Mouse (Mus musculus): ENCODE data around the gene Tnfrsf11a. TPM values are rescaled to one million over a fixed set of nuclear protein-coding genes. Genes with fewer than 3 reads are reported as not detected.
"Not testable (repeated sequence)": the region's sequence is repeated elsewhere in the genome, so short reads cannot be mapped to it uniquely, and the experiment has no call there.

The Tnfrsf11a gene
- polyA plus RNA-seq, 1 experiment: 4.3 TPM

GRCm38 (mm10) chr1:105752944-105753343 lies 27.6 kb upstream of the Tnfrsf11a start:
- TF ChIP-seq CTCF (IDR thresholded peaks at IDR 0.05; ENCODE audit: insufficient read depth, low read length) (no peak), POLR2A (IDR thresholded peaks at IDR 0.05; ENCODE audit: borderline replicate concordance, extremely low read depth, low read depth, low read length) (no peak)
- no peak for DNase-seq
- 98% methylated on average over 1 of the region's 1 CpGs for WGBS

GRCm38 (mm10) chr1:105758798-105759197 lies 21.7 kb upstream of the Tnfrsf11a start:
- 87% methylated on average over 4 of the region's 4 CpGs for WGBS
- DNase-seq: no peak
- no peaks in the 10 kb centered on the region for H3K4me1 ChIP-seq (ENCODE audit: control insufficient read depth, insufficient read depth, low read length)
- no peak overlapping the region for H3K4me3 ChIP-seq (replicated peaks; ENCODE audit: extremely low read depth, low read depth, low read length)
- TF ChIP-seq CTCF (IDR thresholded peaks at IDR 0.05; ENCODE audit: insufficient read depth, low read length) (no peak), POLR2A (IDR thresholded peaks at IDR 0.05; ENCODE audit: borderline replicate concordance, extremely low read depth, low read depth, low read length) (no peak)

More at GRCm38 (mm10) chr1:105752944-105753343, 27.6 kb upstream of the Tnfrsf11a start:
- no peak overlapping the region for H3K4me3 ChIP-seq (replicated peaks; ENCODE audit: extremely low read depth, low read depth, low read length)
- no peaks in the 10 kb centered on the region for H3K4me1 ChIP-seq (ENCODE audit: control insufficient read depth, insufficient read depth, low read length)

DNA sequence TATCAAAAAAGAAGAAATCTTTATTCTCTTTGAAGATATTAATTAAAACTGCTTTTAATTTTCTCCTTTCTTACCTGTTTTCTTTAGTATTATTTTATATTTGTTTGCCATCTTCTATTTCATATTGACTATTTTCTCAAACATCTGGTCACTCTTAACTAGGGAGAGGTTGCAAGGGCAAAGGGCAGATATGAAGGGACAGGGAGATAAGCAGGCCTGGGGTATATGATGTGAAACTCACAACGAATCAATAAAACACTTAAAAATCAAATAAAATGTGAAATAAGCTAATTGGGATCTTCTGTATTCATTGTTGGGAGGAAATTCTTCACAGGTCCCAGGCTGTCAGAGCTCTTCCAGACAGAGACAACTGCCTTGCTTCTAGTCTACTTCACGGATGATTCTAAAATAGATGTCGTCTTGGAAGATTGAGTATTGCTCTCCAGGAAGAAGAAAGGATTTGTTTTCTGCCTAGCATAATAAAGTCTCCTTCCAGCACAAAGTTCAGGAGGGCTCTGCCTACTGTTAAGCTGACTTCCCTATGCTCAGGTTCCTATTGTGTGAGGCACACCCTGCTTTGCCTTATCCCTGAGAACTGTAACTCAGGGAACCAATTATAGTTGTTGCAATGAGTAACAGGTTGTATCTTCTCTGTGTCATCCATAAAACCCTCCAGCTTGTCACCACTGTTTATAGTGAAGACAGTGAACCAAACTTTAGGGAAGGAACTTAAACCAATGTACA lies 20.9 kb upstream of the Tnfrsf11a start:
- DNase-seq: no peak
- 78% methylated on average over 3 of the region's 3 CpGs for WGBS
- no peak for TF ChIP-seq POLR2A (IDR thresholded peaks at IDR 0.05; ENCODE audit: borderline replicate concordance, extremely low read depth, low read depth, low read length)
- no peak for TF ChIP-seq CTCF (IDR thresholded peaks at IDR 0.05; ENCODE audit: insufficient read depth, low read length)
- no peaks in the 10 kb centered on the region for H3K4me1 ChIP-seq (ENCODE audit: control insufficient read depth, insufficient read depth, low read length)
- H3K4me3 ChIP-seq (replicated peaks; ENCODE audit: extremely low read depth, low read depth, low read length): no peak overlapping the region

- TF ChIP-seq POLR2A (IDR thresholded peaks at IDR 0.05; ENCODE audit: borderline replicate concordance, extremely low read depth, low read depth, low read length) (no peak), CTCF (IDR thresholded peaks at IDR 0.05; ENCODE audit: insufficient read depth, low read length) (no peak)
- WGBS: 66% methylated on average over 8 of the region's 8 CpGs
- DNase-seq: no peak
- Histone ChIP-seq H3K4me1 (ENCODE audit: control insufficient read depth, insufficient read depth, low read length) (no peaks in the 10 kb centered on the region), H3K4me3 (replicated peaks; ENCODE audit: extremely low read depth, low read depth, low read length) (no peak overlapping the region)
These were observed 14.9 kb upstream of the Tnfrsf11a start for GRCm38 (mm10) chr1:105765586-105765985.

DNA sequence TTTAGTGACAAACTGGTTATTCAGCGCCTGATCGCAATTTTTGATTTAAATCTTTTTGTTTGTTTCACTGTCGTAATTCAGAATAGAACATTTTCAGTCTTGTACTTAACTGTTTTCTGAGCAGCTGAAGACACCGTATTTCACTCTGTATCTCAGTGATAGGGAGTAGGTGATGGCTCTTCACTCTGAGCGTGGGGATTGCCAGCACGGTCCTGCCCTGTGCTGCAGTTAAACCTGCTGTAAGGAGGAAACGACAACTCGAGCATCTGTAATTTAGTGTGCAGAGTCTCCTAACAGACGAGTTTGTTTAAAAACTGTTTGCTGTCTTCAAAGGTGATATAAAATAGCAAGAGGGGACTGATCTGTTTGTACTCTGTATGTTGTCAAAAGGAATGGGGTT lies 14.4 kb upstream of the Tnfrsf11a start:
- H3K4me3 ChIP-seq (replicated peaks; ENCODE audit: extremely low read depth, low read depth, low read length); DNase-seq; H3K4me1 ChIP-seq (ENCODE audit: control insufficient read depth, insufficient read depth, low read length): not testable (repeated sequence)
- WGBS: 74% methylated on average over 9 of the region's 9 CpGs

GRCm38 (mm10) chr1:105768397-105768796 lies 12.1 kb upstream of the Tnfrsf11a start:
- TF ChIP-seq POLR2A (IDR thresholded peaks at IDR 0.05; ENCODE audit: borderline replicate concordance, extremely low read depth, low read depth, low read length) (no peak), CTCF (IDR thresholded peaks at IDR 0.05; ENCODE audit: insufficient read depth, low read length) (no peak)
- 70% methylated on average over 2 of the region's 2 CpGs for WGBS
- no peaks in the 10 kb centered on the region for H3K4me1 ChIP-seq (ENCODE audit: control insufficient read depth, insufficient read depth, low read length)
- no peak for DNase-seq
- no peak overlapping the region for H3K4me3 ChIP-seq (replicated peaks; ENCODE audit: extremely low read depth, low read depth, low read length)

DNA sequence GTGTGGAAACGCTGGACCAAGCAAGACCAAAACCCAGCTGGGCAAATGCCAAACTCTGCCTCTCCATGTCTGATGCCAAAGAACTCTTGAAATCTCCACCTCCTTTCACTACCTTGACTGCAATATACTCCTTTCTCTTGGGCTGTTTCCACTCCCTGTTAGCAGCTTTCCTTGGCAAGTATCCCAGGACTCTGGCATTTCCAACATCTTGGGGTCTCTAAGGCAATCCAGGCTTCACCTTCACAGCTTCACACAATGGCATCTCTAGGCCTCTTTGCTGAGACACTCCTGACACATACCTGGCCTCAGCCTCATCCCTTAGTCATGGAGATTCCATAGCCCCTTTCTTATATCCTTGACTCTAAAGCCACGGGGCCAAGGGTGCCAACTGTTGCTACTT lies 9.8 kb upstream of the Tnfrsf11a start:
- DNase-seq: no peak
- TF ChIP-seq CTCF (IDR thresholded peaks at IDR 0.05; ENCODE audit: insufficient read depth, low read length) (no peak), POLR2A (IDR thresholded peaks at IDR 0.05; ENCODE audit: borderline replicate concordance, extremely low read depth, low read depth, low read length) (no peak)

DNA sequence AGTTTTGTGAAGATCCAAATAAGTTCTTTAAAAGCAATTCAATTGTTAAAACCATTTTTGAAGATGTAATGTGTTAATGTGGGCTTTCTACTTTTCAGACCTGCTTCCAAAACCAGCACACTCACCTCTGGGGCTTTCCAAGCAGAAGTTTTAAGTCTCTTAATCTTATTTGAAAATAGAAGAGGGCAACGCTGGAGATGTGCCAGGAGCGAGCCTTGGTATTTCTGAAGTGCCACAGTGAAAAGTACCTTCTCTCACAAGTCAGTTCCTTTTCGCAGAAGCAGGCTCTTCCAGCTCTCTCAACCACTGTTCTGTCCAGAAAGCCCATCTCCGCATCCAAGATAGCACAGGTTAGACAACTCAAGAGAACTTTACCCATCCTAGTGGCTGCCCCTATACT lies 4.1 kb upstream of the Tnfrsf11a start:
- whole genome bisulfite sequencing: 66% methylated on average over 4 of the region's 4 CpGs
- peak; percentile 37 for DNase-seq
- TF ChIP-seq CTCF (IDR thresholded peaks at IDR 0.05; ENCODE audit: insufficient read depth, low read length): no peak

More for the DNA sequence above, 9.8 kb upstream of the Tnfrsf11a start:
- no peaks in the 10 kb centered on the region for H3K4me1 ChIP-seq (ENCODE audit: control insufficient read depth, insufficient read depth, low read length)
- no peak overlapping the region for H3K4me3 ChIP-seq (replicated peaks; ENCODE audit: extremely low read depth, low read depth, low read length)
- 61% methylated on average over 2 of the region's 2 CpGs for WGBS

DNA sequence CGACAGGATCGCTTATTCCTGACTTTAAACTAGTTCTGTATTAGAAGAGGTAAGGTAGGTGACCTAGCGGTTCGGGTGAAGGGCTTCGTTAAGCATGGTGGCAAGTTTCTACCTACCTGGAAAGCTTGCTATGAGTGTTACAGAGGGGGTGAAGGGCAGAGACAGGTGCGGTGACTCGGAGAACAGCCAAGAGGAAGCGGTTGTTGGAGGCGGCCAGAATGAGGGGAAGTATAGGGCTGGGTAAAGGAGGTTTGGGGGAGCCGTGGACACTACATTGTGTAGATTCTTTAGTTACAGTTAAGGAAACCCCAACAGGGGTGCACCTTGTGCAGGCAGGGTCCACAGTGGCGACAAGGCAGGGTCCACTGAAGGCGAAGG lies 450 bp upstream of the Tnfrsf11a start:
- H3K4me3 ChIP-seq (replicated peaks; ENCODE audit: extremely low read depth, low read depth, low read length): peak overlapping the region; percentile 60
- WGBS: 35% methylated on average over 12 of the region's 12 CpGs
- TF ChIP-seq POLR2A (IDR thresholded peaks at IDR 0.05; ENCODE audit: borderline replicate concordance, extremely low read depth, low read depth, low read length) (no peak), CTCF (IDR thresholded peaks at IDR 0.05; ENCODE audit: insufficient read depth, low read length) (no peak)

More for the DNA sequence above, 4.1 kb upstream of the Tnfrsf11a start:
- Histone ChIP-seq H3K4me3 (replicated peaks; ENCODE audit: extremely low read depth, low read depth, low read length) (no peak overlapping the region), H3K4me1 (ENCODE audit: control insufficient read depth, insufficient read depth, low read length) (no peaks in the 10 kb centered on the region; the same call in 1 of the 2 replicates)

DNA sequence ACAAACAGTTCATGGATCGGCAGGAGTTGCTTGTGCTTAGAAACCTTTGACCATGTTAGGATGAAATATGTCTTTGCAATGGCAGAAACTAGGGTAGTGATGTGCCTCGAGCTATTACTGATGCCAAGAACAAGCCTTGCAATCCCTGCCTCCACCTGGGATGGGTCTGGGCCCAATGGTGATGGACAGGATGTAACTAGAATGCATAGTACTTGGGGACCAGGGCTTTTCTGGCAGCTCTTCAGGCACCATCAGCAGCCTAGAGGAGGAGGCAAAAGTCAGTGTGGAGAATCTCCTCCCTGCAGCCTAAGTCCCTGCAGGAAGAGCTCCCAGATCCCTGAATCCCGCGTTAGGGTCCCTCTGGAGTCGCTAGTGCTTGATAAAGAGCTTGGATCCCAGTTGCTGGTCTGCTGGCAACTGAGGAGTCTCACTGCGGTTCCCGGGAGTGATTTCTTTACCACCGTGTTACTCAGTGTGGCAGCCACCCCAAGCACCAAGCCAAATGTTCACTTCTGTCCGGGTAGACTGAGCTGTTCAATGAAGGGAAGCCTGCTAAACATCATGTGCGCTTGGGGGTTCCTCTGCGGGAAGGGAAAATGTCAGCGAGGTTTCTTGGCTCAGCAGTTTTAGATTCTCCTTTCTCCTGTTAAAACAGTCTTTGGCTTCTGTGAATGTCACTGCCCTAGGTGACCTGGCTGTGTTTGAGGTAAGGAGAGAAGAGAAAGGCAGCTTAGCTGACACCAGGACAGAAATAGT lies 1.1 kb downstream of the Tnfrsf11a start:
- no peak for DNase-seq
- peak overlapping the region; percentile 64 for H3K4me3 ChIP-seq (replicated peaks; ENCODE audit: extremely low read depth, low read depth, low read length)

More for the DNA sequence above, 450 bp upstream of the Tnfrsf11a start:
- H3K4me1 ChIP-seq (ENCODE audit: control insufficient read depth, insufficient read depth, low read length): no peaks in the 10 kb centered on the region; the same call in 1 of the 2 replicates
- DNase-seq: no peak

More for the DNA sequence above, 1.1 kb downstream of the Tnfrsf11a start:
- H3K4me1 ChIP-seq (ENCODE audit: control insufficient read depth, insufficient read depth, low read length): peaks cover 2% of the 10 kb centered on the region; the same call in 1 of the 2 replicates
- TF ChIP-seq POLR2A (IDR thresholded peaks at IDR 0.05; ENCODE audit: borderline replicate concordance, extremely low read depth, low read depth, low read length) (no peak), CTCF (IDR thresholded peaks at IDR 0.05; ENCODE audit: insufficient read depth, low read length) (no peak)
- 40% methylated on average over 12 of the region's 12 CpGs for WGBS
